Mouse (Mus musculus) small intestine, adult 2 months (tissue): ENCODE results near the gene Zfp553.

Source experiments
- CTCF ChIP-seq: fragments of 200-500 bp; IDR thresholded peaks from 2 replicates; pipeline ENCODE4 v1.5.1; 2012; ENCODE audit warnings: low read depth, mild to moderate bottlenecking, control low read depth, inconsistent platforms, low read length, moderate library complexity, mixed read lengths; ENCODE audit not compliant: insufficient replicate concordance, insufficient read length; ENCODE audit errors: extremely low read depth
- POLR2A ChIP-seq: fragments of 200-500 bp; IDR thresholded peaks from 2 replicates; pipeline ENCODE4 v1.6.1; 2012; ENCODE audit warnings: low read depth, mild to moderate bottlenecking, control low read depth, inconsistent platforms, low read length, moderate library complexity

DNA sequence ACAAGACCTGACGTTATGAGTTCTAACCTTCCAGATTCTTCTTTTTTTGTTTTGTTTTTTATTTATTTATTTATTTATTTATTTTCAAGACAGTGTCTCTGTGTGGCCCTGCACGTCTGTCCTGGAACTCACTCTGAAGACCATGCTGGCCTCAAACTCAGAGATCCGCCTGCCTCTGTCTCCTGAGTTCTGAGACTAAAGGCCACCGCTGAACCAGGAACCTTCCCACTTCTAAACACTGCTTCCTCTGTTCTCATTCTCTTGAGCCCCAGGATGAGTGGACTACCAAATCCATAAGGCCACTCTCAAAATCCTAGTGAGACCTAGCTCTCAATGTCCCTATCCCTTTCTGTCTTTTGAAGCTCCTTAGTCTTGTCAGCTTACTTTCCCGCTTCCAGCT, 23.0 kb upstream of the Zfp553 start:
- TF ChIP-seq CTCF (no peak), POLR2A (no peak)
